Mouse (Mus musculus) spleen, postnatal 36 days (tissue): Measurements from ENCODE around the gene Atxn1.

Source experiments
- DNase-seq, 2 experiments: peaks; one replicate each; pipeline ENCODE4 v3.0.0; 2022; ENCODE audit warnings: low spot score in 2 of 2, mixed read lengths in 1 of 2

Atxn1 gene

GRCm38 (mm10) chr13:45685575-45686308, 279.1 kb downstream of the Atxn1 start:
- no peak for DNase-seq

GRCm38 (mm10) chr13:45684891-45685311, 279.9 kb downstream of the Atxn1 start:
- no peak for DNase-seq

GRCm38 (mm10) chr13:45683991-45684390, 280.8 kb downstream of the Atxn1 start:
- no peak for DNase-seq

GRCm38 (mm10) chr13:45681196-45681595, 283.6 kb downstream of the Atxn1 start:
- DNase-seq, result no peak

- DNase-seq, result no peak
These were observed 284.2 kb downstream of the Atxn1 start for GRCm38 (mm10) chr13:45680651-45681050.

GRCm38 (mm10) chr13:45679096-45679495, 285.7 kb downstream of the Atxn1 start:
- DNase-seq, result no peak

GRCm38 (mm10) chr13:45672628-45673027, 292.2 kb downstream of the Atxn1 start:
- no peak for DNase-seq

GRCm38 (mm10) chr13:45669969-45670368, 294.8 kb downstream of the Atxn1 start:
- DNase-seq, result no peak

GRCm38 (mm10) chr13:45662852-45663251, 302.0 kb downstream of the Atxn1 start:
- no peak for DNase-seq

GRCm38 (mm10) chr13:45662216-45662615, 302.6 kb downstream of the Atxn1 start:
- no peak for DNase-seq

GRCm38 (mm10) chr13:45661283-45662185, 303.3 kb downstream of the Atxn1 start:
- DNase-seq, result no peak

- no peak for DNase-seq
These were observed 305.0 kb downstream of the Atxn1 start for GRCm38 (mm10) chr13:45659813-45660212.

GRCm38 (mm10) chr13:45658343-45658742, 306.5 kb downstream of the Atxn1 start:
- DNase-seq, result no peak

- no peak for DNase-seq
These were observed 307.6 kb downstream of the Atxn1 start for GRCm38 (mm10) chr13:45657176-45657575.

GRCm38 (mm10) chr13:45651652-45652241, 313.1 kb downstream of the Atxn1 start:
- no peak for DNase-seq

- DNase-seq, result no peak
These were observed 315.5 kb downstream of the Atxn1 start for GRCm38 (mm10) chr13:45649197-45649812.

GRCm38 (mm10) chr13:45643780-45644395, 320.9 kb downstream of the Atxn1 start:
- no peak for DNase-seq

- no peak for DNase-seq
These were observed 321.9 kb downstream of the Atxn1 start for GRCm38 (mm10) chr13:45642913-45643312.

- DNase-seq, result no peak
These were observed 324.4 kb downstream of the Atxn1 start for GRCm38 (mm10) chr13:45640431-45640830.

GRCm38 (mm10) chr13:45638281-45638680, 326.5 kb downstream of the Atxn1 start:
- DNase-seq, result no peak

- peak in 1 of 2 experiments; percentile 11 for DNase-seq
These were observed 327.5 kb downstream of the Atxn1 start for GRCm38 (mm10) chr13:45637324-45637723.
